Mouse (Mus musculus) right cerebral cortex, postnatal 14 days (tissue): ENCODE measurements around the gene Prdx4.
A peak's percentile ranks its signal among the peaks of the same experiment; 100 is the strongest.
"Not testable (repeated sequence)": the region's sequence is repeated elsewhere in the genome, so short reads cannot be mapped to it uniquely, and the experiment has no call there.

Experiments used
- DNase-seq: peaks from one replicate; pipeline ENCODE4 v3.0.0; 2022

Gene Prdx4

GRCm38 (mm10) chrX:155340654-155341053 lies at the start of gene Prdx4:
TSS of gene Prdx4 (minus strand) at chrX:155340754.
- DNase-seq: no peak

- peak; percentile 30 for DNase-seq
Measured at GRCm38 (mm10) chrX:155376538-155376937, 36.0 kb upstream of the Prdx4 start.

GRCm38 (mm10) chrX:155375458-155375857 lies 34.9 kb upstream of the Prdx4 start:
- no peak for DNase-seq

GRCm38 (mm10) chrX:155370110-155370509 lies 29.6 kb upstream of the Prdx4 start:
- not testable (repeated sequence) for DNase-seq

DNA sequence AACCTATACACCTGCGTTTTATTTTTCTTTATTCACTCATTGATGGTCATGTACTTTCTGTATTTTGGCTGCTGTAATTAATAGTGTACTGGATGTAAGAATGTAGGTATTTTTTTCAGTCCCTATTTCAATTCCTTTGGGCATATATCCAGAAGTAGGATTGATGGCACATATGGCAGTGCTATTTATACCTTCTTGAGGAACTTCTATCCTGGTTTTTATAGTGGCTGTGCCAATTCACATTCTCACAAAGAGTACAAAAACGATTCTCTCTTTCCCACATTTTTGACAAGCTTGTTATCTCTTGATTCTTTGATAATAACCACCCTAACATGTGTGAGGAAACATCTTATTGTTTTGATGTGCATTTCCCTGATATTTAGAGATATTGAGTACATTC lies 24.5 kb upstream of the Prdx4 start:
- no peak for DNase-seq

DNA sequence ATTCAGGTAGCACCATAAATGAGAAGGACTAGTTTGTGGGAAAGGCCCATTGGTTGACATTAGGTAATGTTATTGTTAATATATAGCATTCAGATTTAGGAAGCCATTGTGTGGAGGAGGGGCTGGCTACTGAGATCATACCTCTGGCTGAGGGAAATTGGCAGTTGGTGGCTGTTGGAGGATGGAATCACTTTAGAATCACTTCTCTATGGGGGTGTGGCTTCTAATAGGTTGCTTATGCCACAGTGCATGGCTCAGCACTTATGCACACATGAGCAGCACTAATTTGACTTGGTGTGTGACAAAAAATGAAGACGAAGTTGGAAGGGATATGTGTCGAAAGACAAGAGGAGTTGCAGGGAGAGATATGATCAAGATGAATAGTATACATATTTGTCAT lies 5.7 kb upstream of the Prdx4 start:
- DNase-seq: no peak

- peak; percentile 77 for DNase-seq
Measured at GRCm38 (mm10) chrX:155337905-155338721, 2.4 kb downstream of the Prdx4 start.

DNA sequence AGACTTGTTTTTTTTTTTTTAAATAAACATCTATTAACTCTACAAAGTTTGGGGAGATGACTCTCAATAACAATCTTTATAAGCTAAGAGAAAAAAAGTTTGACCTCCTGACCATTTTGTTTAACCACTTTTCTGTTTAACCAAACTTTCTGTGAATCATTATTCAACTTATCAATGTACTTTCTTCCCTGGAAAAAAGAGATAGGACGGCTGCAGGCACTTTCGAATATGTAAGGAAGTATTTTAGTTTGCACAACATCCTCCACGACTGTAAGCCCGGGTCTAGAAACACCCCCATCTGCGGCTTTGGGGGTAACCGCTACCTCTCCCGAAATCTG lies 3.0 kb downstream of the Prdx4 start:
- DNase-seq: no peak

- no peak for DNase-seq
Measured at GRCm38 (mm10) chrX:155318005-155318404, 22.5 kb downstream of the Prdx4 start.

- no peak for DNase-seq
Measured at GRCm38 (mm10) chrX:155306390-155306789, 34.2 kb downstream of the Prdx4 start.

DNA sequence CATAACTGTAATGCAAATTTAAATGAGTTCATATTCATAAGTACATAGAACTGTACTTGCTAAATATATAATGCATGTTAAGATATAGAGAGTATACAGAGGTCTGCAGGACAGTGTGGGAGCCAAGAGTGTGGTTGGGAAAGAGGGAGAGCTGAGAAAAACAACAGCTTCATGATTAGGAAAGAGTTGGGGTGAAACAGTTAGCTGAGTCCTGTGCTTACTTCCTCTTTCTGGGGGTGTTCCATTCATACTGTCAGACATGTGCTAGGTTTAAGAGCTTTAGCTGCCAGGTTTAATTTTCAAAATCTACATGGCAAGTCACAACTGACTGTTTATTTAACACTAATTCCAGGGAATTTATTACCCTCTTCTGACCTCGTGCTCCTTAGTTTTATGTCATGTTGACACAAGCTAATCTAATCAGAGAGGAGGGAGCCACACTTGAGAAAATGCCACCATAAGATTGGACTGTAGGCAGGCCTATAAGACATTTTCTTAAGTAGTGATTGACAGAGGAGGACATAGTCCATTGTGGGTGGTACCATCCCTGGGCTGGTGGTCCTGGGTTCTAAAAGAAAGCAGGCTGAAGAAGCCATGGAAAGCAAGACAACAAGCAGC lies 60.0 kb downstream of the Prdx4 start:
- no peak for DNase-seq

- DNase-seq: no peak
Measured at GRCm38 (mm10) chrX:155278483-155278882, 62.1 kb downstream of the Prdx4 start.
